Mouse (Mus musculus): ENCODE data around the gene Sqstm1. TPM values are rescaled to one million over a fixed set of nuclear protein-coding genes. Genes with fewer than 3 reads are reported as not detected.

Gene Sqstm1
- polyA plus RNA-seq, 1 experiment, result 113 TPM

DNA sequence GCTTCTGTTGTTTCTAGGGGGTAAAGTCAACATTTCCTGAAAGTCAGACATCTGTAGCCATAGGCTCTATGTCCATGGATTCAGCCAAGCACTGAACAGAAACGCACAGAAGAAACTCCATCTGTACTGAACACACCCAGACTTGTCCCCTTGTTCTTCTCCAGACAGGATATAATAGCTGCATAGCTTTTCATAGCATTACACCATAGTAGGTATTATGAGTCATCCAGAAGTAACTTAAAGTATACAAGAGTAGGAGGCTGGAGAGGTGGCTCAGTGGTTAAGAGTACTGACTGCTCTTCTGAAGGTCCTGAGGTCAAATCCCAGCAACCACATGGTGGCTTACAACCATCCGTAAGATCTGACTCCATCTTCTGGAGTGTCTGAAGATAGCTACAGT, 54.8 kb downstream of the Sqstm1 start:
- no peak overlapping the region for H3K4me3 ChIP-seq (ENCODE audit: extremely low read depth, insufficient read depth, insufficient read length)
- WGBS, result 95% methylated on average over 2 of the region's 2 CpGs
- peaks cover 64% of the 10 kb centered on the region for H3K36me3 ChIP-seq (ENCODE audit: control insufficient read depth, insufficient read depth, low read length)

DNA sequence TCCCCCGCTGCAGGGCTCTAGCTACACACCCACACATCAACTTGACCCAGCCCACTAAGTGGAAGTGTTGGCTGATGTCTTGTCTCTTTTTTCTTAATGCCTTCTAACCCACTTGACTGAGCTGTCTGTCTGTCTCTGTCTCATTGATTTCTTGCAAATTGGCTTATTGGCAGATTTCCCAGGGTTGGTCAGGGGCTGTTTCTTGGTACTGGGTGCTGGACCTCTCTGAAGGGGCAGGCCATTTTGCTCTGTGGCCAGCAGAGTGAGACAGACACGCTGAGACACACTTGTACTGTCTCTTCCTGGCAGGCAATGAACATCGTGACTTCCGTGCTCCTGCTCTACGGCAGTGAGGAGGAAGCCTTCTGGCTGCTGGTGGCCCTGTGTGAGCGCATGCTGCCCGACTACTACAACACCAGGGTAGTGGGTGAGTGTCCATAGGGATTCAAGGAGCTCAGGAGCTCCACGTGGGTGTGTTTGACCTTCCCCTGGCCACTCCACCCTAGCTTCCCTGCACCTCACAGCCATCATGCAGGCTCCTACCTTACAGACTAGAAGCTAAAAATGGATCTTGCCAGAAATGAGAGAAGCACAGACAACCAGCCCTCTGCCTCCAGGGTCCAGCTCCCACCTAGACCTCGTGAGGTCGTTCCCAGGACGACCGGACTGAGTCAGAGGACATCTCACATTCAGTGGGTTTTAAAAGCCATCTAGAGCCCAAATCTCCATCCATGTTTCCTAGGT, 55.7 kb downstream of the Sqstm1 start:
- Histone ChIP-seq H3K4me3 (ENCODE audit: extremely low read depth, insufficient read depth, insufficient read length) (no peak overlapping the region), H3K36me3 (ENCODE audit: control insufficient read depth, insufficient read depth, low read length) (peaks cover 69% of the 10 kb centered on the region), H3K27ac (ENCODE audit: insufficient read depth, low read length) (no peak overlapping the region), H3K4me1 (ENCODE audit: control insufficient read depth, insufficient read depth, insufficient read length) (no peaks in the 10 kb centered on the region), H3K27me3 (ENCODE audit: control insufficient read depth, insufficient read depth, low read length) (no peaks in the 10 kb centered on the region)
- WGBS, result 89% methylated on average over 12 of the region's 12 CpGs
- no peak for TF ChIP-seq CTCF (IDR thresholded peaks at IDR 0.05; ENCODE audit: extremely low read depth, insufficient read depth, insufficient read length, insufficient replicate concordance)
- no peak for TF ChIP-seq POLR2A (IDR thresholded peaks at IDR 0.05; ENCODE audit: low read depth, low read length)
- no peak for DNase-seq (ENCODE audit: low read depth in 1 of 2, low spot score in 2 of 2)

More for the DNA sequence above, 54.8 kb downstream of the Sqstm1 start:
- Histone ChIP-seq H3K4me1 (ENCODE audit: control insufficient read depth, insufficient read depth, insufficient read length) (no peaks in the 10 kb centered on the region), H3K27ac (ENCODE audit: insufficient read depth, low read length) (no peak overlapping the region), H3K27me3 (ENCODE audit: control insufficient read depth, insufficient read depth, low read length) (no peaks in the 10 kb centered on the region)
- no peak for DNase-seq (ENCODE audit: low read depth in 1 of 2, low spot score in 2 of 2)
- TF ChIP-seq POLR2A (IDR thresholded peaks at IDR 0.05; ENCODE audit: low read depth, low read length) (no peak), CTCF (IDR thresholded peaks at IDR 0.05; ENCODE audit: extremely low read depth, insufficient read depth, insufficient read length, insufficient replicate concordance) (no peak)

DNA sequence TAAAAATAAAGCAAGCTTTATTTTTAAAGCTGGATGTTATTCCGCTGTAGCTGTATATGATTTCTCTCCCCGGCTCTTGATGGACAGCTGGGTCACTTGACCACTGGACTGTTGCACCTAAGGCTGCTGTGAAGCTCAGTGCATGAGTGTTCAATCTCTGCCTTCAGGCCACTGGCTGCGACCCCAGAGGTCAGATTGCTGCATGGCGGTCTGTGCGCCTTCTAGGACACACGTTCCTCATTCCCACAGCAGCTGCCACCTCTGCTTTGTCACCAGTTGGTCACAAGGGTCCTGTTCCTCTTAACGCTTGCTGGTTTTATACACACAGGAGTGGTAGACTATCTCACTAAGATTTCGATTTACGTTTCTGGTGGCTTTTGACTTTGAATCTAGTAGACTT, 56.5 kb downstream of the Sqstm1 start:
- no peak for DNase-seq (ENCODE audit: low read depth in 1 of 2, low spot score in 2 of 2)
- H3K4me3 ChIP-seq (ENCODE audit: extremely low read depth, insufficient read depth, insufficient read length), result no peak overlapping the region
- 85% methylated on average over 9 of the region's 9 CpGs for WGBS
- H3K4me1 ChIP-seq (ENCODE audit: control insufficient read depth, insufficient read depth, insufficient read length), result no peaks in the 10 kb centered on the region
- H3K27ac ChIP-seq (ENCODE audit: insufficient read depth, low read length), result no peak overlapping the region
- peaks cover 72% of the 10 kb centered on the region for H3K36me3 ChIP-seq (ENCODE audit: control insufficient read depth, insufficient read depth, low read length)
- TF ChIP-seq POLR2A (IDR thresholded peaks at IDR 0.05; ENCODE audit: low read depth, low read length) (no peak), CTCF (IDR thresholded peaks at IDR 0.05; ENCODE audit: extremely low read depth, insufficient read depth, insufficient read length, insufficient replicate concordance) (no peak)
- H3K27me3 ChIP-seq (ENCODE audit: control insufficient read depth, insufficient read depth, low read length), result no peaks in the 10 kb centered on the region

DNA sequence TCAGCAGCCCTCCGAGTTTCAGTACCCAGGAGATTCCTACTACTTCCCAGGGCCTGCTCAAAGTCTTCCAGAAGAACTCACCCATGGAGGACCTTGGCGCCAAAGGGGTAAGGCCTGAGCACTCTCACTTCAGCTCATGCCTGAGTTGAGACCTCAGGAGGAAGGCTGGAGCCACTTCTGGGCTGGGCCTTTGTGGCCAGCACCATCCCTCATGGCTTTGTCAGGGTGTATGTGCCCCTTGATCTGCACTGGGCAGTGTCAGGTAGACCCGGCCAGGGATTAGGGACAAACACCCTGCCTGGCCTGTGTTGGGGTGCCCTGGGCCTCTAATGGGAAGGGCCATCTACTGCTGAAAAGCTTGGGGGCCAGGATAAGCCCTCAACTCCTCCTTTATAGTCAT, 59.3 kb downstream of the Sqstm1 start:
- no peaks in the 10 kb centered on the region for H3K27me3 ChIP-seq (ENCODE audit: control insufficient read depth, insufficient read depth, low read length)
- TF ChIP-seq POLR2A (IDR thresholded peaks at IDR 0.05; ENCODE audit: low read depth, low read length) (no peak), CTCF (IDR thresholded peaks at IDR 0.05; ENCODE audit: extremely low read depth, insufficient read depth, insufficient read length, insufficient replicate concordance) (no peak)
- no peak overlapping the region for H3K27ac ChIP-seq (ENCODE audit: insufficient read depth, low read length)
- H3K4me3 ChIP-seq (ENCODE audit: extremely low read depth, insufficient read depth, insufficient read length), result no peak overlapping the region
- H3K4me1 ChIP-seq (ENCODE audit: control insufficient read depth, insufficient read depth, insufficient read length), result no peaks in the 10 kb centered on the region
- WGBS, result 96% methylated on average over 3 of the region's 3 CpGs
- DNase-seq (ENCODE audit: low read depth in 1 of 2, low spot score in 2 of 2), result no peak
- H3K36me3 ChIP-seq (ENCODE audit: control insufficient read depth, insufficient read depth, low read length), result peaks cover 55% of the 10 kb centered on the region

DNA sequence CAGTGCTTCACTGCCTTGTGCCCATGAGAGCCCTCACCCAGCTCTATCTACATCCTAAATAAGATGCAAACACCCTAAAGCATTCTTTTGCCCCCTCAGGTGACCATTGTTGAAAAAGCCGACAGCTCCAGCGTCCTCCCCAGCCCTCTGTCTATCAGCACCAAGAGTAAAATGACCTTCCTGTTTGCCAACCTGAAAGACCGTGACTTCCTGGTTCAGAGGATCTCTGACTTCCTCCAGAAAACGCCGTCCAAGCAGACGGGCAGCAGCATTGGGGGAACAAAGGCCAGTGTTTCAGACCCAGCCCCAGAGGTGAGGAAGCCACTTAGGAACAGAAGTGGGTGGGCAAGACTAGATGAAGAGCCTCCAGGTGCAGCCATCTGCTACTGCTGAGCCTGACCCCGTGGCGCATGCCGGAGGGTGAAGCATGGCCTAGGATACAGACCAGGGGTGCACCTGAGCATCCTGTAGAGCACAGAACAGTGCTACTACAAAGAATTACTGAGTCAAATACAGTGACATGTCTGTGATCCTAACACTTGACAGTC, 61.0 kb downstream of the Sqstm1 start:
- Histone ChIP-seq H3K36me3 (ENCODE audit: control insufficient read depth, insufficient read depth, low read length) (peaks cover 57% of the 10 kb centered on the region), H3K4me1 (ENCODE audit: control insufficient read depth, insufficient read depth, insufficient read length) (no peaks in the 10 kb centered on the region), H3K27ac (ENCODE audit: insufficient read depth, low read length) (no peak overlapping the region), H3K4me3 (ENCODE audit: extremely low read depth, insufficient read depth, insufficient read length) (no peak overlapping the region), H3K27me3 (ENCODE audit: control insufficient read depth, insufficient read depth, low read length) (no peaks in the 10 kb centered on the region)
- 88% methylated on average over 9 of the region's 9 CpGs for WGBS
- DNase-seq (ENCODE audit: low read depth in 1 of 2, low spot score in 2 of 2), result no peak
- TF ChIP-seq POLR2A (IDR thresholded peaks at IDR 0.05; ENCODE audit: low read depth, low read length) (no peak), CTCF (IDR thresholded peaks at IDR 0.05; ENCODE audit: extremely low read depth, insufficient read depth, insufficient read length, insufficient replicate concordance) (no peak)

Other genes starting within 250 kb of the Sqstm1 start
- gene Rnf130, start 185.5 kb downstream of the Sqstm1 start, polyA plus RNA-seq (2012; rRNA removed), result 52.5 and 70.3 TPM in 2 replicates
- 33.5 and 37.2 TPM in 2 replicates for gene Tbc1d9b, start 79.4 kb downstream of the Sqstm1 start, polyA plus RNA-seq (2012; rRNA removed)
- 2.4 and 3.5 TPM in 2 replicates for gene Mrnip, start 36.4 kb downstream of the Sqstm1 start, polyA plus RNA-seq (2012; rRNA removed)
- 32.6 and 41.5 TPM in 2 replicates for gene Mgat4b, start 63 bp upstream of the Sqstm1 start, polyA plus RNA-seq (2012; rRNA removed)
- 44.9 and 53.9 TPM in 2 replicates for gene Ltc4s, start 27.8 kb upstream of the Sqstm1 start, polyA plus RNA-seq (2012; rRNA removed)
- 15.0 and 19.3 TPM in 2 replicates for gene Maml1, start 81.5 kb upstream of the Sqstm1 start, polyA plus RNA-seq (2012; rRNA removed)
- gene Canx, start 114.8 kb upstream of the Sqstm1 start, polyA plus RNA-seq (2012; rRNA removed), result 23.2 and 23.5 TPM in 2 replicates
- not detected in 2 replicates for gene Cby3, start 143.6 kb upstream of the Sqstm1 start, polyA plus RNA-seq (2012; rRNA removed)
- 33.6 and 43.8 TPM in 2 replicates for gene Hnrnph1, start 166.2 kb upstream of the Sqstm1 start, polyA plus RNA-seq (2012; rRNA removed)
- 9.6 and 13.0 TPM in 2 replicates for gene Rufy1, start 220.3 kb upstream of the Sqstm1 start, polyA plus RNA-seq (2012; rRNA removed)

All from spleen, adult 2 months (tissue).